Mouse (Mus musculus): ENCODE data around the gene Auts2. TPM values are rescaled to one million over a fixed set of nuclear protein-coding genes. Genes with fewer than 3 reads are reported as not detected.

The Auts2 gene
- polyA plus RNA-seq, 1 experiment from 2014 or later = 90.6 TPM

DNA sequence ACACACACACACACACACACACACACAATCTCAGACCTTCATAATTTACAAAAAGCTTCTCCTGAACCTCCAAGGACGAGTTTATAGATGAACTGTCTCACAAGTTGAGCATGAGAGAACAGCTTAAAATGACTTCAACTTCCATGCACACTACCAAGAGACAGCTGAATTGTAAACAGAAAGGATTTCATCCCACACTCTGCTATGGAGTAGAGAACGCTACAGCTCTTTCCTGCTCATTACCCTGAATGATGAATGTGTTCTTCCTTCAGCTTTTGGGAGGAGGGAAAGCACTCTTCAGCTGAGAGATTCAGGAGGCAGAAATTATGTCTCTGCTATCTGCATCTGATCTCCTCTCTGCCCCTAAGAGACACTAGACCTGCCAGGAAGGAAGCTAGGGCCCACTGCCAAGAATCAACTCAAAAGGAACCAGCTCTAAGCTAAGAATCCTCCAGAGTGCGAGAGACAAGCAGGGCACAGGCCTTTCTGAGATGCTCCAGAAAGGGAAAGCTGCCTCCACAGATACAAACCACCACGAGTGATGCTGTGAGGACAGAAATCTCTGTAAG lies 342.0 kb downstream of the Auts2 start:
- 61% methylated on average over 4 of the region's 4 CpGs for WGBS
- H3K36me3 ChIP-seq = no peaks in the 10 kb centered on the region
- H3K27me3 ChIP-seq = no peaks in the 10 kb centered on the region
- H3K9me3 ChIP-seq (replicated peaks) = no peaks in the 10 kb centered on the region
- ATAC-seq (ENCODE audit: low FRiP score) = no peak
- no peak overlapping the region for H3K9ac ChIP-seq
- H3K4me1 ChIP-seq = peaks cover 31% of the 10 kb centered on the region
- H3K4me2 ChIP-seq (replicated peaks) = no peak overlapping the region
- no peak overlapping the region for H3K4me3 ChIP-seq
- H3K27ac ChIP-seq = 0 out of 2 replicates have a peak overlapping the region, but pooled peaks have one; percentile 13

DNA sequence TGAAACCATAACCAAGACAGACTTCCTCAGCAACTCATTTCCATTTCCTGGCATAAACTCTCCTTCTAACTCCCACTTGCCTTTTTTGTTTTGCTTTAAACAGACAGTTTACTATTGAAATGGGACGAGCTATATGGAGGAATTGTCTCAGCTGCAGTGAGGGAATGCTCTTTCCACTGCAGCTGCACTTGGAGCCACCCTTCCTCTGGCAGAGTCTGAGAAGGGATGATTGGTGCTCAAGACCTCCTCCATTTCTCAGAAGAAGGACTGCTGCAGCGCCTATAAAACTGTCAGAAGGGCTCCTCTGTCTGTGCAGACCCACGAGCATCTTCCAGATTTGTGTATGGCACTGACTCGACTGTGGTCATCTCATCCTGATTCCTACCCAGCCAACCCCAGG lies 342.5 kb downstream of the Auts2 start:
- H3K9ac ChIP-seq = no peak overlapping the region
- H3K27ac ChIP-seq = no peak overlapping the region
- H3K4me1 ChIP-seq = peaks cover 31% of the 10 kb centered on the region
- H3K36me3 ChIP-seq = no peaks in the 10 kb centered on the region
- no peak overlapping the region for H3K4me2 ChIP-seq (replicated peaks)
- ATAC-seq (ENCODE audit: low FRiP score) = no peak
- 73% methylated on average over 4 of the region's 4 CpGs for WGBS
- no peaks in the 10 kb centered on the region for H3K9me3 ChIP-seq (replicated peaks)
- H3K4me3 ChIP-seq = no peak overlapping the region
- no peaks in the 10 kb centered on the region for H3K27me3 ChIP-seq

DNA sequence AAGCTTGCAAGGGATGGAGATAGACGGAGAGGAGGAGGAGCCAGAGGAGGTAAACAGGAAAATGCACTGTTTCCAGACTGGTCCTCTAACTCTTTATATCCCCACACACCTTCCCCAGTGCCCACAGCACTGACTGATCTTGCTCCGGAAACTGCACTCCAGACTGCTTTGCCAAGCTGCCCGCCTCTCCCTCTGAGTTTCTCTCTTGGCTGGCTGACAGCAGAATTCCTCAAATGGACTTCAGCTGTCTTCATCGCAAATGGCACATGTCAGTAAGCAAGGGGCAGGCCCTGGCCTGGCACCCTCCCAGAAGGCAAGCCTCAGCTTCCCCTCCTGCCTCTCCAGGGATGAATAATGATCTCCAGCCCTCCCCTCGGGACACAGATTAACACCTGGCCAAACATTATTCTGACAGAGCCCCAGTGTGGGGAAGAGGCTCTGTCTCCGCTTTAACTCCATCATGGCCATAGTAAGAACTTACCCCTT lies 348.1 kb downstream of the Auts2 start:
- no peak overlapping the region for H3K4me3 ChIP-seq
- no peaks in the 10 kb centered on the region for H3K36me3 ChIP-seq
- H3K9me3 ChIP-seq (replicated peaks) = no peaks in the 10 kb centered on the region
- H3K27ac ChIP-seq = peak overlapping the region; percentile 35; the same call in 1 of the 2 replicates
- H3K4me1 ChIP-seq = peaks cover 24% of the 10 kb centered on the region
- H3K9ac ChIP-seq = 0 out of 2 replicates have a peak overlapping the region, but pooled peaks have one; percentile 1
- 34% methylated on average over 6 of the region's 6 CpGs for WGBS
- H3K4me2 ChIP-seq (replicated peaks) = no peak overlapping the region; the same call in 1 of the 2 replicates
- no peak for ATAC-seq (ENCODE audit: low FRiP score)
- no peaks in the 10 kb centered on the region for H3K27me3 ChIP-seq

DNA sequence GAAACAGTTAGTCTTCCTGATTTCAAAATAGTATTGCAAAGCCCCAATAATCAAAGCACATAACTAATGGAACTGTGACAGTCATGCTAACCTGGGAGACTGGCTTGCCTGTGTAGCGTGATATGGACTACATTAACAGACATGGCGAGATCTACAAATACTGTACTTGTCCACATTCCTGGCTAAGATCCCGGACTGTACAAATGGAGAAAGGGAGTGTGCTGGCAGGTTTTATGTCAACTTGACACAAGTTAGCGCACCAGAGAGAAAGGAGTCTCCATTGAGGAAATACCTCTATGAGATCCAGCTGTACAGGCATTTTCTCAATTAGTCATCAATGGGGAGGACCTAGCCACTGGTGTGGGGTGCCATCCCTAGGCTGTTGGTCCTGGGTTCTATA lies 353.0 kb downstream of the Auts2 start:
- no peak for ATAC-seq (ENCODE audit: low FRiP score)
- H3K4me3 ChIP-seq = no peak overlapping the region
- H3K27me3 ChIP-seq = no peaks in the 10 kb centered on the region
- H3K27ac ChIP-seq = no peak overlapping the region
- H3K4me1 ChIP-seq = peaks cover 38% of the 10 kb centered on the region
- H3K36me3 ChIP-seq = no peaks in the 10 kb centered on the region
- no peak overlapping the region for H3K4me2 ChIP-seq (replicated peaks)
- no peak overlapping the region for H3K9ac ChIP-seq
- H3K9me3 ChIP-seq (replicated peaks) = no peaks in the 10 kb centered on the region
- WGBS = 85% methylated on average over 4 of the region's 4 CpGs

DNA sequence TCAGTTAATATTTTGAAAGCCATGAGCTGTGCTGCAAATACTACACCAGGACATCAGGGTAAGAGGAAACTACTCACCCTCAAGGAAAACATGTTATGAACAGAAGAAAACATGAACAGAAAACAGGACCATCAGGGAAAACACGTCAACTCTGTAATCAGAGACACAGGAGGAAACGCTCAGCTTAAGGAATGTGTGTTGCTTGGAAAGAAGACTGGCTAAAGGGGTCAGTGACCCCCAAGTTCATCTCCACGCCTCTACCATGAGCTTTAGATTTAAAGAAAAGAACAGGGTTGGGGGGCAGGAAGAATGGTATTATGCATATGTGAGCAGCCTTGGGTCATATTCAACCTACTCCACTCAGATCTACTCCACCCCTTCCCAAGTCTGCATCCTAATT lies 356.5 kb downstream of the Auts2 start:
- Histone ChIP-seq H3K9me3 (replicated peaks) (no peaks in the 10 kb centered on the region), H3K4me3 (no peak overlapping the region), H3K4me2 (replicated peaks) (0 out of 2 replicates have a peak overlapping the region, but pooled peaks have one; percentile 15), H3K4me1 (peaks cover 32% of the 10 kb centered on the region), H3K27me3 (no peaks in the 10 kb centered on the region), H3K27ac (peak overlapping the region; percentile 48), H3K9ac (no peak overlapping the region), H3K36me3 (no peaks in the 10 kb centered on the region)
- no peak for ATAC-seq (ENCODE audit: low FRiP score)
- 24% methylated on average over 3 of the region's 3 CpGs for WGBS

DNA sequence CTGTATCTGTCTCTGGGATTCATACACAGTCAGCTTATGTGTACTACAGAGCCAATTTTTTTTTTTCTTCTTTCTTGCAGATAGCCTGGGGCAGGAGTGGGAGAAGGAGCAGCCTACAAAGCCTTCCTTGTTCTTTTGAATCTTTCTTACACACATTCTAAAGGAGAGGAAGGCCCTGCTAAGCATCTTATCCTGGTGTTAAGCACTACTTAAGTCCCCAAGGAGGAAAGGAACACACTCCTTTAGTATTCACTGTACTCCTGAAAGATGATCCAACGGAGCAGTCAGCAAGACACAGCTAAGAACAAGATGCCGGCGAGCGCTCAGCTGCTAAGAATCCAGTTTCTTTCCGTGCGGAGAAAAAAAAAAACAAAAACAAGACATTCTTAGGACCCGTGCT lies 356.9 kb downstream of the Auts2 start:
- WGBS = 53% methylated on average over 7 of the region's 7 CpGs
- ATAC-seq (ENCODE audit: low FRiP score) = no peak
- H3K27ac ChIP-seq = 0 out of 2 replicates have a peak overlapping the region, but pooled peaks have one; percentile 48
- no peak overlapping the region for H3K4me3 ChIP-seq
- H3K9ac ChIP-seq = no peak overlapping the region
- peaks cover 31% of the 10 kb centered on the region for H3K4me1 ChIP-seq
- peak overlapping the region; percentile 15; the same call in 1 of the 2 replicates for H3K4me2 ChIP-seq (replicated peaks)
- H3K36me3 ChIP-seq = no peaks in the 10 kb centered on the region
- H3K9me3 ChIP-seq (replicated peaks) = no peaks in the 10 kb centered on the region
- no peaks in the 10 kb centered on the region for H3K27me3 ChIP-seq

DNA sequence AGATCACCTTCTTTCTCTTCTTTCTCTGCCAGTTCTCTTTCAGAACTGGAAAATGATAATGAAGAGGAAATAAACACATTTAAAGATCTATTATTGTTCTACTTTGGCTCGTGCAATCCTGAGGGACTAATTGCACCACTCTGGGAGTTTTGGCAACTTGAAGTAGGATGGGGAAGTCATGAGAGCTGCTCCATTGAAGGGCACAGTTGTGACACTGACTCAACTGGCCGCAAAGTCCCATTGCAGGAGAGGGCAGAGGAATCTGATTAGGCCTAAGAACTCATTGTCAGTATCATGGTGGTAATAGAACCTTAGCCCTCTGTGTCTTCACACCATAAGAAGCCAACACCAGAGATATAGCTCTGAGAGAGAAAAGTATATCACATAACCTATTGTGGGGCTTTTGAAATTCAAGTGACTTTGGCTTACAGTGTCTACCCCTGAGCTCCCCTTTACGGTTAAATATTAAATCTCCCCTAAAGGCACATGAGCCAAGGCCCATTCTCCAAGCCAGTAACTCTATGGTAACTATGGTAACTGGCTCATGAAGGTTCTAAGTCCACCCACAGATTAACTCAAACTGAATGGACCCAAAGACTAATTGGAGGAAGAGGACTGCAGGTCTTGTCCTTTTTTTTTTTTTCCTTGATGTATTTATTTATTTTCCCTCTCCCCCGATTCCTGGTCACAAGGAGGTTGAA lies 358.6 kb downstream of the Auts2 start:
- H3K9me3 ChIP-seq (replicated peaks) = no peaks in the 10 kb centered on the region
- no peak for ATAC-seq (ENCODE audit: low FRiP score)
- no peaks in the 10 kb centered on the region for H3K27me3 ChIP-seq
- no peak overlapping the region for H3K27ac ChIP-seq
- H3K4me1 ChIP-seq = peaks cover 22% of the 10 kb centered on the region
- no peak overlapping the region for H3K4me2 ChIP-seq (replicated peaks)
- H3K9ac ChIP-seq = no peak overlapping the region
- WGBS = 72% methylated on average over 4 of the region's 4 CpGs
- H3K4me3 ChIP-seq = no peak overlapping the region
- no peaks in the 10 kb centered on the region for H3K36me3 ChIP-seq

DNA sequence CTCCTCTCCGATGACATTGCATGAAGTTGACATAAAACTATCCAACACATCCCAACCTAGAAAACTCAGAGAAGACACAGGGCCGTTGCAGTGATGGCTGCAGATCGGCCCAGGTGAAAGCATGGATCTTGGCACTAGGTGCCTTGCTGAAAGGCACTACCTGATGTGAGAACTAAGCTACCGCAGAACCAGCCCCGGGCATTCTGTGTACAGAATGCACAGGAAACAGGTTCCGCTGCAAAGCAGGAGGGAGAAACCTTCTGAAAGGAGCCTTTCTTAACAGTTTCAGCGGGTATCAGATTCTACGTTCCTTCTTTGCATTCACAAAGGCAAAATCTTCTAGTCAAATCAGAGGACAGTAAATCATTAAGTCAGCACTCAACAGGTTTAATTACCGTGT lies 361.1 kb downstream of the Auts2 start:
- no peak for ATAC-seq (ENCODE audit: low FRiP score)
- WGBS = 80% methylated on average over 9 of the region's 9 CpGs
- H3K9ac ChIP-seq = no peak overlapping the region
- H3K27me3 ChIP-seq = no peaks in the 10 kb centered on the region
- H3K36me3 ChIP-seq = no peaks in the 10 kb centered on the region
- H3K4me1 ChIP-seq = peaks cover 20% of the 10 kb centered on the region
- no peak overlapping the region for H3K4me3 ChIP-seq
- H3K4me2 ChIP-seq (replicated peaks) = no peak overlapping the region
- H3K9me3 ChIP-seq (replicated peaks) = no peaks in the 10 kb centered on the region
- H3K27ac ChIP-seq = no peak overlapping the region

DNA sequence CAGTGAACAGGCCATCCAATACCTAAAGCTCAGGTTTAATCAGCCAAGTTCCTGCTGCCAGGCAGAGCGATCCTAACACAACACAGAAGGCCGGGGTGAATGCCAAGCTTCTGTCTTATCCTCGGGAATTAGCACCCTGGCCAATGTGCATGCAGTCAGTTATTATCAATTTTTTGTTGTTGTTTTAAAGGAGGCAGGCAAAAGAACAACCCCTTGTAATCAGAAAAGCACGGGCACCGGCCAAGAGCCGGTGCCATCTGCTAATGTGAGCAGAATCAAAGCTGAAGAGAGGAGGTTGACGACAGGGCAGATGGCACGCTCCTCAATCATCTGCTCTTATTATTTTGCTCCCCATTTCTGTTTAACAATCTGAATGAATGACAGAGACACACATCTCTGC lies 373.1 kb downstream of the Auts2 start:
- Histone ChIP-seq H3K4me3 (no peak overlapping the region), H3K36me3 (no peaks in the 10 kb centered on the region), H3K4me2 (replicated peaks) (no peak overlapping the region), H3K27ac (no peak overlapping the region), H3K9ac (no peak overlapping the region), H3K27me3 (no peaks in the 10 kb centered on the region), H3K9me3 (replicated peaks) (no peaks in the 10 kb centered on the region), H3K4me1 (peaks cover 24% of the 10 kb centered on the region)
- WGBS = 62% methylated on average over 8 of the region's 8 CpGs
- peak; percentile 60; the same call in 1 of the 2 replicates for ATAC-seq (ENCODE audit: low FRiP score)

DNA sequence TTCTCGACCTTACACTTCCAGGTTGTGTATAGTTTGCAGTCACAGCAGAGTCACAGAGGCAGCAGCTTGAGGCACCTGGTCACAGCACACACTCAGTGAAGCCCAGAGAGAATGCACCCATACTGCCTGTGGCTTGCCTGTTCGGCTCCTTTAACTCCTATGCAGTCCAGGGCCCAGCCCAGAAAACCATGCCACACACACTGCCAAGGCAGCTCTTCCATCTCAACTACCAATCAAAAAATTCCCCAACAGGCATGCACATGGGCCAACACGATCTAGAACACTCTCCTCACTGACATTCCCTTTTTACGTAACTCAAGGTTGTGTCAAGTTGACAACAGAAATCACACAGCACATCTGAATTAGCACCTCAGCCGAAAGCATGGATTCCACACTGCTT lies 374.3 kb downstream of the Auts2 start:
- H3K9ac ChIP-seq = no peak overlapping the region
- no peaks in the 10 kb centered on the region for H3K36me3 ChIP-seq
- H3K4me3 ChIP-seq = no peak overlapping the region
- peaks cover 24% of the 10 kb centered on the region for H3K4me1 ChIP-seq
- H3K4me2 ChIP-seq (replicated peaks) = no peak overlapping the region
- ATAC-seq (ENCODE audit: low FRiP score) = no peak
- H3K27ac ChIP-seq = no peak overlapping the region
- no peaks in the 10 kb centered on the region for H3K27me3 ChIP-seq
- WGBS = 85% methylated on average over 5 of the region's 5 CpGs
- H3K9me3 ChIP-seq (replicated peaks) = no peaks in the 10 kb centered on the region

DNA sequence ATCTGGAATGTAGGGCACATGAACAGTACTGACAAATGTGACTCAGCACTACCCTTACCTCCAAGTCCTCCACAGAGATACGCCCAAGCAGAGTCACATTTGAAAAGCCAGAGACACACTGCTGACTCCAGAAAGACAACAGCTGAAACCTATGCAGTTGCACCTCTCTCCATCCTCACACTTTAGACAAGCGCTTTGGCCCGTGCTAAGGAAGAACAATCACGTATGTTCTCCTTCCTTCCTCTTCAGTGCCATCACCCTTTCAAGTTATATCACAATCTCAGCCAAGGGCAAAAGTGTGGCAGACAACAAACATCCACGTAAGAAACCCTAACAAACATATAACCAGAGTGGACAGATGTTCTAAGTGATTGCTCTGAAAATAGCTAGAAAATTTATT lies 374.9 kb downstream of the Auts2 start:
- H3K36me3 ChIP-seq = no peaks in the 10 kb centered on the region
- no peak overlapping the region for H3K9ac ChIP-seq
- no peak overlapping the region for H3K4me3 ChIP-seq
- no peaks in the 10 kb centered on the region for H3K9me3 ChIP-seq (replicated peaks)
- no peak overlapping the region for H3K27ac ChIP-seq
- 99% methylated on average over 5 of the region's 5 CpGs for WGBS
- no peak overlapping the region for H3K4me2 ChIP-seq (replicated peaks)
- no peaks in the 10 kb centered on the region for H3K27me3 ChIP-seq
- ATAC-seq (ENCODE audit: low FRiP score) = no peak
- peaks cover 24% of the 10 kb centered on the region for H3K4me1 ChIP-seq

DNA sequence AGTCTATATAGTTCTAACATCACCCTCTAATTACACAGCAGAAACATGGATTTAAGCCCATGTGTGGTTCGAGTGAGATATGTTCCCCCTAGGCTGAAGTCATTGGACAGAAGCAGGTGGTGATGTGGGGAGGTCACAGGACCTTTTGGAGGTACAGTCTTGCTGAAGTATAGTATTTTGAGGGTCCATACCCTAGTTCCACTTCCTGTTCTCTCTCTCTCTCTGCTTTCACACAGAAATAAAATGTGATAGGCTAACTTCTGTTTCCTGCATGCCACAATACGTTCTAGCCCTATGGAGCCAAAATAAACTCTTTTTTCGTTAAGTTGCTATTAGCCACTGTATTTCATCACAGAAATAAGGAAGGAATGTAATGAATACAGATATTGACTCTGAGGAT lies 376.6 kb downstream of the Auts2 start:
- Histone ChIP-seq H3K9ac (no peak overlapping the region), H3K4me3 (no peak overlapping the region), H3K9me3 (replicated peaks) (no peaks in the 10 kb centered on the region), H3K36me3 (no peaks in the 10 kb centered on the region), H3K4me2 (replicated peaks) (no peak overlapping the region), H3K27ac (no peak overlapping the region), H3K4me1 (peaks cover 28% of the 10 kb centered on the region), H3K27me3 (no peaks in the 10 kb centered on the region)
- WGBS = 83% methylated on average over 3 of the region's 3 CpGs
- ATAC-seq (ENCODE audit: low FRiP score) = no peak

DNA sequence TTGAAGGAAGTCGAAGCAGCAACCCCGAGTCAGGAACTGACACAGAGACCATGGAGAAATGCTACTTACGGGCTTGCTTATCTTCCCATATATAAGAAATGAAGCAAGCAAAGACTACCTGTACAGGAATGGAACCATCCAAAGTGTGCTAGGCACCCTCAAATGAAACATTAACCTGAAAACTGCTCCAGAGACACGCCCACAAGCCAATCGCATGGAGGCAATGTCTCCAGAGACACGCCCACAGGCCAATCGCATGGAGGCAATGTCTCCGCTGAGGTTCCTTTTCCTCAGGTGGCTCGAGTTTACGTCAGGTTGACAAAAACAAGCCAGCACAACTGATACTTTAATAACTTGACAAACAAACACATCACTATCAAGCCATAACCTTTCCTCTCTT lies 379.2 kb downstream of the Auts2 start:
- H3K27ac ChIP-seq = no peak overlapping the region

More for the DNA sequence above, 379.2 kb downstream of the Auts2 start:
- WGBS = 80% methylated on average over 10 of the region's 10 CpGs
- Histone ChIP-seq H3K4me1 (peaks cover 22% of the 10 kb centered on the region), H3K4me2 (replicated peaks) (no peak overlapping the region), H3K9me3 (replicated peaks) (no peaks in the 10 kb centered on the region), H3K9ac (no peak overlapping the region), H3K4me3 (no peak overlapping the region), H3K27me3 (no peaks in the 10 kb centered on the region), H3K36me3 (no peaks in the 10 kb centered on the region)
- ATAC-seq (ENCODE audit: low FRiP score) = no peak
